Mouse (Mus musculus): ENCODE data around the gene B130006D01Rik. TPM values are rescaled to one million over a fixed set of nuclear protein-coding genes. Genes with fewer than 3 reads are reported as not detected.

The B130006D01Rik gene
- total RNA-seq, 2 experiments from 2014 or later: 0.57 to 1.1 TPM

DNA sequence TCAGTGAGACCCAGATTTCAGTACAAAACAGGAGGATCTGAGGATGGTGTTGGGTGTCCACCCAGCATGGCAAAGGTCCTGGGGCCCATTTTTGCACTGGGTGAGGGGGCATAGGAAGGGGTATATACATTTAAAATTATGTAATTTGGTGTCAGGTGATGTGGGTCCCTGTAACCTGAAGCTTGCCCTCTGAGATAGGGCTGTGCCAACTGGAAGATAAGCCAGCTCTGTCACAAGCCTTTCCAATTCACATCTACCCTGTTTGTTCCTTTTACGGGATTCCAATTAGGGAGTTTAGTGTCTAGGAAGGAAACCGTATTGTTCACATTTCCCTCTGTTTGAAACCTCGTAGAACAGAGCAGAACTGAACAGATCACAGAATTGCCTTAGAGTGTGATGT lies 49.9 kb downstream of the B130006D01Rik start:
- no peak for DNase-seq

Other genes with a start within 250 kb of the B130006D01Rik start
- 1 to 10 TPM; 1.0 to 1.1 TPM for gene Nxph3, start 209.0 kb upstream of the B130006D01Rik start, total RNA-seq (2021)
- gene Ngfr, start 135.9 kb upstream of the B130006D01Rik start, total RNA-seq (2021): 1 to 10 TPM; 3.7 to 4.3 TPM
- 100 to 1,000 TPM; 304 to 319 TPM for gene Phb, start 56.6 kb upstream of the B130006D01Rik start, total RNA-seq (2021)
- 10 to 100 TPM; 42.8 to 48.2 TPM for gene Zfp652, start 10.9 kb upstream of the B130006D01Rik start, total RNA-seq (2021)
- gene Phospho1, start 100.9 kb downstream of the B130006D01Rik start, total RNA-seq (2021): 10 to 100 TPM; 71.7 to 82.2 TPM
- 10 to 100 TPM; 23.2 to 23.8 TPM for gene Gngt2, start 113.6 kb downstream of the B130006D01Rik start, total RNA-seq (2021)
- 10 to 100 TPM; 16.7 to 19.5 TPM for gene Abi3, start 118.9 kb downstream of the B130006D01Rik start, total RNA-seq (2021)
- gene B4galnt2, start 191.3 kb downstream of the B130006D01Rik start, total RNA-seq (2021): not detected

Measured in heart, postnatal 4 days (tissue).